Mouse (Mus musculus) stomach, embryonic 16.5 days (tissue): ENCODE data around the gene Macrod2. TPM values are rescaled to one million over a fixed set of nuclear protein-coding genes. Genes with fewer than 3 reads are reported as not detected.

Experiments used
- ATAC-seq: fragments of 200-750 bp; cut with Nextera tagmentation; 2 replicates; pipeline ENCODE4 v1.8.0; 2017; ENCODE audit warnings: moderate number of reproducible peaks, moderate TSS enrichment; ENCODE audit not compliant: insufficient read depth, low FRiP score
- H3K27ac ChIP-seq: fragments of 300-500 bp; sonication (generic); 2 replicates; pipeline ENCODE4 v1.5.1; 2014; ENCODE audit warnings: low read length
- H3K27me3 ChIP-seq: fragments of 300-500 bp; sonication (generic); 2 replicates; pipeline ENCODE4 v1.6.1; 2014; ENCODE audit warnings: low read length, control low read depth, mixed read lengths; ENCODE audit not compliant: control insufficient read depth, insufficient read depth
- H3K36me3 ChIP-seq: fragments of 300-500 bp; sonication (generic); 2 replicates; pipeline ENCODE4 v1.6.1; 2014; ENCODE audit warnings: low read length; ENCODE audit not compliant: control insufficient read depth, insufficient read depth
- H3K4me1 ChIP-seq: fragments of 300-500 bp; sonication (generic); 2 replicates; pipeline ENCODE4 v1.6.1; 2014; ENCODE audit warnings: low read length, control low read depth, mixed read lengths; ENCODE audit not compliant: control insufficient read depth, insufficient read depth
- H3K4me2 ChIP-seq: fragments of 300-500 bp; sonication (generic); 2 replicates; pipeline ENCODE4 v1.6.1; 2014; ENCODE audit warnings: low read depth, low read length, mixed read lengths
- H3K4me3 ChIP-seq: fragments of 300-500 bp; sonication (generic); replicated peaks from 2 replicates; pipeline ENCODE4 v1.5.1; 2014; ENCODE audit warnings: mild to moderate bottlenecking, low read length
- H3K9ac ChIP-seq: fragments of 300-500 bp; sonication (generic); 2 replicates; pipeline ENCODE4 v1.6.1; 2014; ENCODE audit warnings: low read length
- H3K9me3 ChIP-seq: fragments of 300-500 bp; sonication (generic); replicated peaks from 2 replicates; pipeline ENCODE4 v1.6.1; 2016; ENCODE audit warnings: low read length, control low read depth; ENCODE audit not compliant: control insufficient read depth
- WGBS: fragments of 180-500 bp; shearing (Covaris S2); extraction: QIAGEN DNeasy Blood & Tissue Kit; methylation state at CpG from one replicate; pipeline ENCODE4 v1.1.7; 2014; 5-methylcytosine and 5-hydroxymethylcytosine counted together
- polyA plus RNA-seq: library from polyadenylated mRNA; unstranded; fragments of >200 nt; fragmentation: Nextera tagmentation; extraction: Ambion mirVana; gene quantifications from 2 replicates; pipeline ENCODE4 v1.2.1, GENCODE M21; 2015

The Macrod2 gene
- polyA plus RNA-seq, 1 experiment from 2014 or later: 45.4 TPM

DNA sequence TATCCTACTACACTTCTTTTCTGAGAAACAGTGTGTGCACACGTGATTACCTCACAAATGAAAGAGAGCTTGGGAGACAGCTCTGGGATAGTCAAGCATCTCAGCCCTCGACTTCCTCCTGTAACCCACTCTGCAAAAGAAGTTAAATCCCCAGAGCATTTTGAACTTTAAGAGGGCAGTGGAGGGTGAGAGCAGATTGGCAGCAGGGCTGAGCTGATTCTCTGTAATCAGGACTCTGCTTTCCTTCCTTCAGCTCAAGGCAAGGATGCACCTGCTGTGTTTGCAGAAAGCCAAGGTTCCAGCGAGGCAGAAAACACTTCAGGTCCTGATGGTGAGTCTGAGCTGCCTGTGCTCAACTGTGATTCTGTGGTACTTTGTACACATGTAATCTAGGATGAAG is 1978.9 kb downstream of the Macrod2 start:
- Histone ChIP-seq H3K4me1 (no peaks in the 10 kb centered on the region), H3K27me3 (no peaks in the 10 kb centered on the region), H3K4me2 (no peak overlapping the region), H3K9me3 (no peaks in the 10 kb centered on the region), H3K4me3 (no peak overlapping the region), H3K9ac (no peak overlapping the region), H3K27ac (no peak overlapping the region), H3K36me3 (no peaks in the 10 kb centered on the region)
- no peak for ATAC-seq
- 14% methylated on average over 3 of the region's 3 CpGs for whole genome bisulfite sequencing

DNA sequence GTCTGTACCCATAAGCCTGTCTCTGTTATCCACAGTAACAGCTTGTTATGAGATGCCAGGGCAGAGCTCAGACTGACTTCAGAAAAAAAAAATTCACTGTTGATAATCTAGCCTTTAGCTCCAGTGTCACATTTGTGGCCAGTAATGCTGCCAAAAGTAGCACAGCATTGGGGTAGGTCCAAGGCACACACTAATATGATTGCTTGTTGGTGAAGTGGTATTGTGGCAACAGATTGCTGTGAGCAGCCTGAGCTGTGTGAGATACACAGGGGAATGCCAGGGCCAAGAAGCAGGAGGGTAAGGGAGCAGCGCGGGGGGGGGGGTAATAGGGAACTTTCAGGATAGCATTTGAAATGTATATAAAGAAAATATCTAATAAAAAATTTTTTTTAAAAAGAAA is 1985.5 kb downstream of the Macrod2 start:
- Histone ChIP-seq H3K4me3 (no peak overlapping the region), H3K36me3 (no peaks in the 10 kb centered on the region), H3K27ac (no peak overlapping the region), H3K27me3 (no peaks in the 10 kb centered on the region), H3K9me3 (no peaks in the 10 kb centered on the region), H3K4me1 (no peaks in the 10 kb centered on the region), H3K4me2 (no peak overlapping the region), H3K9ac (no peak overlapping the region)
- no peak for ATAC-seq
- 89% methylated on average over 2 of the region's 2 CpGs for WGBS

DNA sequence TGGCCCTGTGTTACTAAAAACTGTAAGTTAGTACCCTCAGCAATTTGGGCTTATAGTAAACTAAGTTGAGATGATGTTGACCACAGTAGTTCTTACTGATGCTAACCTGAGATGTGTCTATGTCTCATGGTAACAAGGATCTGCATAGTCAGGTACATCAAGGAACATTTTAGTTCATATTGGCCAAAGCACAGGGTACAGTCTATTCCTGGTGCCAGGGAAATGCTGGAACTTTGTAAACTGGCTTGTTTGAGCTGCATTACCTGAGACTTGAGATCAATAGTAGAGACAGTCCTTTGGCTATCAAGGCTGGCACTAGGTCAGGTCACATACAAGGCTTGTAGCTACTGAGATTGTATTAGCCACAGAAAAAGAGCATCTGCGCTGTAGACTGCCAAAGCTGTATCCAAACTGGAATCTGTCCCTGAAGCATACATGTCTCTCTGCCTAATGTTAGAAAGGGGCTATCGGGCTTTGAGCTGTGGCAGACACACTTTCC is 1986.0 kb downstream of the Macrod2 start:
- Histone ChIP-seq H3K36me3 (no peaks in the 10 kb centered on the region), H3K27me3 (no peaks in the 10 kb centered on the region), H3K4me2 (no peak overlapping the region), H3K27ac (no peak overlapping the region), H3K9ac (no peak overlapping the region), H3K9me3 (no peaks in the 10 kb centered on the region), H3K4me1 (no peaks in the 10 kb centered on the region), H3K4me3 (no peak overlapping the region)
- ATAC-seq: no peak
- 94% methylated on average over 2 of the region's 2 CpGs for WGBS

DNA sequence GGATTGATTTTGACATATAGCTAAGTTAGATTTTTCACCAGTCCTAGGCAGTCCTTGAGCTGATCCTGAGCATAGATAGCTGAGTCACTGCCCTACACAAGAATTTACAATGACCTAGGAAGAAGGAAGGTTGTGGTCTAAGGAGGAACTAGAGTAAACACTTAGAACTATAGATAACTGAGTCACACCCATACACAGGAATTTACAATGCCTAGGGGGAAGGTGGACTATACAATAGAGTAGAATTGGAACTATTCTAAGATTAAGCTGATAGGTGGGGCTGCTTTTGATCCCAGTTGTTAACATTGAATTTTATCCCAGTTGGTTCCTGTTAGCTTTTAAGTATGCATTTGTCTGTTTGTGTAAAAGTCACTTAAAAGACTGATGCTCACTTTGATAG is 1998.4 kb downstream of the Macrod2 start:
- no peak overlapping the region for H3K4me3 ChIP-seq
- no peak overlapping the region for H3K4me2 ChIP-seq
- H3K4me1 ChIP-seq: no peaks in the 10 kb centered on the region
- ATAC-seq: no peak
- no peak overlapping the region for H3K27ac ChIP-seq
- no peaks in the 10 kb centered on the region for H3K9me3 ChIP-seq
- no peaks in the 10 kb centered on the region for H3K27me3 ChIP-seq
- H3K36me3 ChIP-seq: no peaks in the 10 kb centered on the region
- H3K9ac ChIP-seq: no peak overlapping the region

DNA sequence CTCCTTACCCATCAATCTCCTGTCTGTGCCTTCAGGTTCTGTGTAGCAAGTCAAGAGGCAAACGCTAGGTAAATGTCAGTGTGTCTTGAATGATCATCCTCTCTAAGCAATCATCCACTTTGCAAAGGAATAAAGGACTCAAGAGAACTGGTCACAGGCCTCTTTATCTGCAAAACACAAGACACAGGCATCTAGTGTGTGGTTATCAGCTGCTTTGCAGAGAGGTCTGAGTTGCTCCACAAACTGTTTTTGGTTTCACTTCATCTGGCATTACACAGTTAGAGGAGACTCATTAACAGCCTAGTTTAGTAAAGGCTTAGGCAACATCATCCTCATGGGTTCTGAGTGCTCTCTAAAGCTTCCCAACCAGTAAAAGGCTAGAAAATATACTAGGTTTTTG is 2004.4 kb downstream of the Macrod2 start:
- Histone ChIP-seq H3K27me3 (no peaks in the 10 kb centered on the region), H3K4me2 (no peak overlapping the region), H3K36me3 (no peaks in the 10 kb centered on the region), H3K9ac (no peak overlapping the region), H3K9me3 (no peaks in the 10 kb centered on the region), H3K27ac (no peak overlapping the region), H3K4me3 (no peak overlapping the region), H3K4me1 (no peaks in the 10 kb centered on the region)
- ATAC-seq: no peak
- 14% methylated on average over 1 of the region's 1 CpGs for WGBS

DNA sequence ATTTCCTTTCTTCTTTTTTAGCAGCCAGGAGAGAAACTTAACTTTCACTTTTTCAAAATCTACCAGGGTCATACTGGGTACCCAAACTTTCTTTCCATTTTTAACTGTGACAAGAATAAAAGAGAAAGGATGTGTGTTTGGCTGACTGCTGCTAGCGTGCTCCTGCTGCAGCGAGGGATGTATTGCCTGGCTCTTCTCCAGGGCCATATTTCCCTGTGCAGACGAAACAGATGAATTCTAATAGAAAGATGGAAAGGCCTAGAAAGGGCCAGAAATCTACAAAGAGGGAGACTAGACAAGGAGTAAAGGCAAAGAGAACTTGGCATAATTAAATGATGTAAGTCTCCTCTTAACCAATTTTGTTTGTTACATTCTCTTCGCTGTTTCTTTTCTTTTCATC is 2005.7 kb downstream of the Macrod2 start:
- H3K36me3 ChIP-seq: no peaks in the 10 kb centered on the region
- no peak overlapping the region for H3K4me2 ChIP-seq
- H3K9me3 ChIP-seq: no peaks in the 10 kb centered on the region
- no peak for ATAC-seq
- H3K27me3 ChIP-seq: no peaks in the 10 kb centered on the region
- no peak overlapping the region for H3K9ac ChIP-seq
- WGBS: 67% methylated on average over 4 of the region's 4 CpGs
- H3K27ac ChIP-seq: no peak overlapping the region
- H3K4me1 ChIP-seq: no peaks in the 10 kb centered on the region
- H3K4me3 ChIP-seq: no peak overlapping the region

DNA sequence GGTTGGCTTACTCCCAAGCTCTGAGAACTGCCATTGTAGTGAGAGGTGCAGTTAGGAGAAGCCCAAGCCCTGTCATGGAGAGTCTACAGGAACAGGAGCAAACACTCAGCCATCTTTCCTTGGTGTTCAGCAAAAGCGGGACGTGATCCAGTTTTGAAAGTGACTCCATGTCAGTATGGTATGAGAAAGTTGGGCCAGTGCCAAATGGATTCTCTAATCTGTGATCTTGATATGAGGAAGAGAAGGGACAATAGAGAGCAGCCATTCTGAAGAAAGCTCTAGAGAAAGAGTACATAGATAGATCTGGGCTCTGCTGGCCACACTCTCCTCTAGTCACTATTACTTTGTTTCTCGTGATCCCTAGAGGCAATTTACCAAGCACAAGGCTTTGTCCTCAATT is 2006.2 kb downstream of the Macrod2 start:
- no peak overlapping the region for H3K27ac ChIP-seq
- ATAC-seq: no peak
- 84% methylated on average over 3 of the region's 3 CpGs for WGBS
- no peaks in the 10 kb centered on the region for H3K27me3 ChIP-seq
- H3K4me1 ChIP-seq: no peaks in the 10 kb centered on the region
- H3K4me3 ChIP-seq: no peak overlapping the region
- H3K4me2 ChIP-seq: no peak overlapping the region
- no peaks in the 10 kb centered on the region for H3K36me3 ChIP-seq
- H3K9me3 ChIP-seq: no peaks in the 10 kb centered on the region
- no peak overlapping the region for H3K9ac ChIP-seq

DNA sequence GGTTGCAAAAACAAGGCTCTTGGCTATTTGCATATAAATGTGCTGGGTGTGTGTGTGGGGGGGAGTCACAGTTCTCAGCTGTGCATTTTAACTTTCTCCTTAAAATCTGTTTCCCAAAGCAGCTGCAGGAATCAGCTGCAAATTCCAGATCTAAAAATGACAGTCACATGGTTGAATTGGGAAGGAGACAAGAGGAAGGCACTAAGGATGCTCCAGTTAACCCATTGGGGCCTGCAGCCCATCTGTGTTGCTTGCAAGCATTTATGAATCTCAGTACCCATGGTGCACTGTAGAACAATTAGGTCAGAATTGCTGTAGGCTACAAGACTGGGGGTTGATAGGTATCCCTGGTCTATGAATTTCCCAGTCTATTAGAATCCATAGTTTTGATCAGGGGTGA is 2008.3 kb downstream of the Macrod2 start:
- no peak overlapping the region for H3K4me3 ChIP-seq
- no peak overlapping the region for H3K4me2 ChIP-seq
- H3K27me3 ChIP-seq: no peaks in the 10 kb centered on the region
- no peaks in the 10 kb centered on the region for H3K4me1 ChIP-seq
- no peaks in the 10 kb centered on the region for H3K9me3 ChIP-seq
- H3K27ac ChIP-seq: no peak overlapping the region
- H3K9ac ChIP-seq: no peak overlapping the region
- no peaks in the 10 kb centered on the region for H3K36me3 ChIP-seq
- ATAC-seq: no peak

DNA sequence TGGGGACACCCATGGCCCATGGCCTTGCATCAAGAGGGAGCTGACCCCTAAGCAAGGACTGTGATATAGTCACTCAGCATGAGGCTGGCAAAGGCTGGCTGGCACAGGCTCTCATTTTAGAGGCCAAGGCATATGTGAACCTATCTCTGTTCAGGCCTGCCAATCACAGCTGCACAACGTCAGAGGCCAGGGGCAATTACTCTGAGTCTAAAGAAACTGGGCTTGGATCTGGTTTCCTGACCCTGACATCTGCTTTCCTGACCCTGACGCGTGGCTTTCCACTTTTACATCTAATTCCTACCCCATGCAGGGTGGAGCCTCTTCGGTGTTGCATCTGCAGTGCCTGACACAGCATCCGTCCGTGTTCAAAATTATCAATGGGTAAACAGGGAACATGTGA is 2009.2 kb downstream of the Macrod2 start:
- no peak overlapping the region for H3K9ac ChIP-seq
- no peaks in the 10 kb centered on the region for H3K4me1 ChIP-seq
- no peaks in the 10 kb centered on the region for H3K36me3 ChIP-seq
- H3K9me3 ChIP-seq: no peaks in the 10 kb centered on the region
- no peaks in the 10 kb centered on the region for H3K27me3 ChIP-seq
- ATAC-seq: no peak
- 59% methylated on average over 6 of the region's 6 CpGs for WGBS
- H3K27ac ChIP-seq: no peak overlapping the region
- H3K4me3 ChIP-seq: no peak overlapping the region
- no peak overlapping the region for H3K4me2 ChIP-seq

DNA sequence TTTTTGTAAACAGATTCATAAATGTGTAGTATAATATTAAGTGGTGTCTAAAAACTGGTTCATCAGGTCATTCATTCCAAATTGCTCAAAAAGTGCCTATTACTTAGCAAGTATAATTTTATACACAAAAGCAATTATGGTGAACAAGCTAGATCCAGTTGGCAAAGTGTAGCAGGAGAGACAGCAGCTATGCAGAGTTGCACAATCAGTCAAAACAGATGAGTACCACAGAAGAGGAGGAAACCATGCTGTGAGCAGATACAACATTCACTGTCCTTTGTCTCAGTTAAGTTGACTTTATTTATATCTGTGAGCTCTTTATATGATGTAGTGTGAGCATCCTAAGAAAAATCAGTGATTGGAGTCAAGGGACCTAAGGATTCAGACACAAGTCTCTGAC is 2012.2 kb downstream of the Macrod2 start:
- Histone ChIP-seq H3K4me3 (no peak overlapping the region), H3K27ac (no peak overlapping the region), H3K36me3 (no peaks in the 10 kb centered on the region), H3K9ac (no peak overlapping the region), H3K4me1 (no peaks in the 10 kb centered on the region), H3K27me3 (no peaks in the 10 kb centered on the region), H3K4me2 (no peak overlapping the region), H3K9me3 (no peaks in the 10 kb centered on the region)
- ATAC-seq: no peak
